Mouse (Mus musculus) kidney, postnatal 0 days (tissue): Measurements from ENCODE around the gene Agfg2. TPM values are rescaled to one million over a fixed set of nuclear protein-coding genes. Genes with fewer than 3 reads are reported as not detected.

ENCODE experiments used
- ATAC-seq: fragments of 200-750 bp; cut with Nextera tagmentation; replicated peaks from 2 replicates; pipeline ENCODE4 v1.8.0; 2017; ENCODE audit warnings: low read depth, moderate number of reproducible peaks, moderate TSS enrichment, moderate library complexity; ENCODE audit not compliant: low FRiP score
- DNase-seq: peaks from one replicate; pipeline ENCODE4 v3.0.0-alpha.2; 2016; ENCODE audit warnings: low spot score
- H3K27ac ChIP-seq: fragments of 300-500 bp; sonication (generic); 2 replicates; pipeline ENCODE4 v1.5.1; 2014; ENCODE audit warnings: mild to moderate bottlenecking
- H3K27me3 ChIP-seq: fragments of 300-500 bp; sonication (generic); 2 replicates; pipeline ENCODE4 v1.6.1; 2014; ENCODE audit warnings: low read length, mixed read lengths; ENCODE audit not compliant: insufficient read depth
- H3K36me3 ChIP-seq: fragments of 300-500 bp; sonication (generic); 2 replicates; pipeline ENCODE4 v1.6.1; 2014; ENCODE audit warnings: low read length, mixed read lengths; ENCODE audit not compliant: insufficient read depth
- H3K4me1 ChIP-seq: fragments of 300-500 bp; sonication (generic); replicated peaks from 2 replicates; pipeline ENCODE4 v1.6.1; 2014; ENCODE audit warnings: antibody characterized with exemption, low read length, mixed read lengths; ENCODE audit not compliant: insufficient read depth
- H3K4me2 ChIP-seq: fragments of 300-500 bp; sonication (generic); 2 replicates; pipeline ENCODE4 v1.6.1; 2014; ENCODE audit warnings: mild to moderate bottlenecking, low read length, moderate library complexity, mixed read lengths
- H3K4me3 ChIP-seq: fragments of 300-500 bp; sonication (generic); replicated peaks from 2 replicates; pipeline ENCODE4 v1.5.1; 2014; ENCODE audit warnings: low read depth, low read length
- H3K9ac ChIP-seq: fragments of 300-500 bp; sonication (generic); 2 replicates; pipeline ENCODE4 v1.6.1; 2014; ENCODE audit warnings: low read depth, low read length
- H3K9me3 ChIP-seq: fragments of 300-500 bp; sonication (generic); replicated peaks from 2 replicates; pipeline ENCODE4 v1.6.1; 2016; ENCODE audit warnings: low read length, inconsistent platforms, mixed read lengths
- CTCF ChIP-seq: IDR thresholded peaks from 2 replicates; pipeline ENCODE4 v1.5.1; 2016; ENCODE audit warnings: antibody characterized with exemption, low read depth, mild to moderate bottlenecking, moderate library complexity
- WGBS: fragments of 180-500 bp; shearing (Covaris S2); extraction: QIAGEN DNeasy Blood & Tissue Kit; methylation state at CpG from one replicate; pipeline ENCODE4 v1.1.7; 2014; 5-methylcytosine and 5-hydroxymethylcytosine counted together
- polyA plus RNA-seq: library from polyadenylated mRNA; unstranded; fragments of >200 nt; fragmentation: Nextera tagmentation; extraction: Ambion mirVana; gene quantifications from 2 replicates; pipeline ENCODE4 v1.2.1, GENCODE M21; 2015

Gene Agfg2
- polyA plus RNA-seq, 1 experiment from 2014 or later, result 20.8 TPM

GRCm38 (mm10) chr5:137600619-137601364, 83.7 kb downstream of the Agfg2 start, which contains the start of gene Mospd3:
Gene Mospd3, minus strand, starts transcription at chr5:137601058.
- H3K9ac ChIP-seq, result peak within 1 kb of the TSS; percentile 78
- peak; percentile 100 for DNase-seq
- under 1% methylated on average over 41 of the region's 41 CpGs for WGBS
- H3K36me3 ChIP-seq, result no peaks in the 10 kb centered on the region
- H3K4me3 ChIP-seq, result peak within 1 kb of the TSS; percentile 72
- H3K9me3 ChIP-seq, result no peaks in the 10 kb centered on the region
- H3K4me2 ChIP-seq, result peak within 1 kb of the TSS; percentile 97
- no peak; the same call in 1 of the 2 replicates for TF ChIP-seq CTCF
- peak; percentile 93 for ATAC-seq
- H3K4me1 ChIP-seq, result peaks cover 10% of the 10 kb centered on the region
- H3K27me3 ChIP-seq, result no peaks in the 10 kb centered on the region
- H3K27ac ChIP-seq, result peak within 1 kb of the TSS; percentile 83

Other genes starting within 250 kb of the Agfg2 start
- 0.16 and 0.23 TPM in 2 replicates for gene Zan, start 207.7 kb downstream of the Agfg2 start, polyA plus RNA-seq
- 55.1 and 55.6 TPM in 2 replicates for gene Pop7, start 182.2 kb downstream of the Agfg2 start, polyA plus RNA-seq
- 9.3 and 10.3 TPM in 2 replicates for gene Gigyf1, start 166.2 kb downstream of the Agfg2 start, polyA plus RNA-seq
- 0.20 TPM in 1 of 2 replicates, not detected in the other for gene Epo, start 151.5 kb downstream of the Agfg2 start, polyA plus RNA-seq
- 463 and 480 TPM in 2 replicates for gene Gnb2, start 151.2 kb downstream of the Agfg2 start, polyA plus RNA-seq
- gene Actl6b, start 131.2 kb downstream of the Agfg2 start, polyA plus RNA-seq, result not detected in 2 replicates
- gene Tfr2, start 114.9 kb downstream of the Agfg2 start, polyA plus RNA-seq, result 0.13 TPM in 2 replicates
- 37.8 and 39.3 TPM in 2 replicates for gene Mospd3, start 83.7 kb downstream of the Agfg2 start, polyA plus RNA-seq
- gene Pcolce, start 70.9 kb downstream of the Agfg2 start, polyA plus RNA-seq, result 120 and 136 TPM in 2 replicates
- 0.14 and 0.17 TPM in 2 replicates for gene Fbxo24, start 55.7 kb downstream of the Agfg2 start, polyA plus RNA-seq
- gene Lrch4, start 55.6 kb downstream of the Agfg2 start, polyA plus RNA-seq, result 42.6 and 42.9 TPM in 2 replicates
- gene Gm20605, start 55.6 kb downstream of the Agfg2 start, polyA plus RNA-seq, result 5.3 and 6.2 TPM in 2 replicates
- 5.3 and 5.4 TPM in 2 replicates for gene Sap25, start 43.4 kb downstream of the Agfg2 start, polyA plus RNA-seq
- gene Irs3, start 39.0 kb downstream of the Agfg2 start, polyA plus RNA-seq, result 1.3 and 1.4 TPM in 2 replicates
- gene Nyap1, start 56.9 kb upstream of the Agfg2 start, polyA plus RNA-seq, result 1.2 and 1.6 TPM in 2 replicates
- 107 and 110 TPM in 2 replicates for gene Tsc22d4, start 61.0 kb upstream of the Agfg2 start, polyA plus RNA-seq
- 28.8 and 32.4 TPM in 2 replicates for gene Ppp1r35, start 94.1 kb upstream of the Agfg2 start, polyA plus RNA-seq
- 11.6 and 12.3 TPM in 2 replicates for gene Mepce, start 102.9 kb upstream of the Agfg2 start, polyA plus RNA-seq
- gene Zcwpw1, start 103.1 kb upstream of the Agfg2 start, polyA plus RNA-seq, result 14.5 and 15.7 TPM in 2 replicates
- 0.69 and 0.70 TPM in 2 replicates for gene Pilra, start 151.6 kb upstream of the Agfg2 start, polyA plus RNA-seq
- 0.39 and 0.45 TPM in 2 replicates for gene Pilrb1, start 173.4 kb upstream of the Agfg2 start, polyA plus RNA-seq
- gene Pilrb2, start 187.1 kb upstream of the Agfg2 start, polyA plus RNA-seq, result 0.16 and 0.84 TPM in 2 replicates
- gene Cyp3a13, start 236.9 kb upstream of the Agfg2 start, polyA plus RNA-seq, result 0.13 and 0.20 TPM in 2 replicates